Mouse (Mus musculus): Measurements from ENCODE around the gene Crygn.

Crygn gene

GRCm38 (mm10) chr5:24747533-24747932 is 10.3 kb downstream of the Crygn start:
- no peak for DNase-seq (ENCODE audit: low read depth, low spot score)

- no peak for DNase-seq (ENCODE audit: low read depth, low spot score)
Measured at GRCm38 (mm10) chr5:24743956-24744355, 13.9 kb downstream of the Crygn start.

- DNase-seq (ENCODE audit: low read depth, low spot score) = no peak
Measured at GRCm38 (mm10) chr5:24741172-24741885, 16.5 kb downstream of the Crygn start.

- DNase-seq (ENCODE audit: low read depth, low spot score) = peak; percentile 61
Measured at GRCm38 (mm10) chr5:24739141-24739753, 18.6 kb downstream of the Crygn start.

- DNase-seq (ENCODE audit: low read depth, low spot score) = no peak
Measured at GRCm38 (mm10) chr5:24738517-24738916, 19.3 kb downstream of the Crygn start.

- no peak for DNase-seq (ENCODE audit: low read depth, low spot score)
Measured at GRCm38 (mm10) chr5:24737595-24737994, 20.2 kb downstream of the Crygn start.

- no peak for DNase-seq (ENCODE audit: low read depth, low spot score)
Measured at GRCm38 (mm10) chr5:24733771-24734426, 23.9 kb downstream of the Crygn start.

GRCm38 (mm10) chr5:24733134-24733533 is 24.7 kb downstream of the Crygn start:
- no peak for DNase-seq (ENCODE audit: low read depth, low spot score)

GRCm38 (mm10) chr5:24730986-24731385 is 26.8 kb downstream of the Crygn start:
- no peak for DNase-seq (ENCODE audit: low read depth, low spot score)

GRCm38 (mm10) chr5:24730488-24730871 is 27.3 kb downstream of the Crygn start, which contains the start of gene Wdr86:
Gene Wdr86 (minus strand): TSS chr5:24730727.
- DNase-seq (ENCODE audit: low read depth, low spot score) = no peak

GRCm38 (mm10) chr5:24729797-24730487 is 27.9 kb downstream of the Crygn start:
- no peak for DNase-seq (ENCODE audit: low read depth, low spot score)

GRCm38 (mm10) chr5:24726901-24727836 is 30.6 kb downstream of the Crygn start:
- DNase-seq (ENCODE audit: low read depth, low spot score) = peak; percentile 29

- DNase-seq (ENCODE audit: low read depth, low spot score) = no peak
Measured at GRCm38 (mm10) chr5:24725897-24726296, 31.9 kb downstream of the Crygn start.

- DNase-seq (ENCODE audit: low read depth, low spot score) = no peak
Measured at GRCm38 (mm10) chr5:24724805-24725204, 33.0 kb downstream of the Crygn start.

- DNase-seq (ENCODE audit: low read depth, low spot score) = no peak
Measured at GRCm38 (mm10) chr5:24724270-24724634, 33.6 kb downstream of the Crygn start.

- no peak for DNase-seq (ENCODE audit: low read depth, low spot score)
Measured at GRCm38 (mm10) chr5:24723527-24724269, 34.1 kb downstream of the Crygn start.

- DNase-seq (ENCODE audit: low read depth, low spot score) = no peak
Measured at GRCm38 (mm10) chr5:24719852-24720251, 38.0 kb downstream of the Crygn start.

GRCm38 (mm10) chr5:24718076-24718475 is 39.7 kb downstream of the Crygn start:
- no peak for DNase-seq (ENCODE audit: low read depth, low spot score)

- no peak for DNase-seq (ENCODE audit: low read depth, low spot score)
Measured at GRCm38 (mm10) chr5:24713987-24714386, 43.8 kb downstream of the Crygn start.

GRCm38 (mm10) chr5:24713199-24713598 is 44.6 kb downstream of the Crygn start:
- no peak for DNase-seq (ENCODE audit: low read depth, low spot score)
